22 mouse cellular contexts compared by ENCODE assay signal in genomic region chr4:148341531-148342157, GRCm38 (mm10). TPM values are rescaled to one million over a fixed set of nuclear protein-coding genes. Genes with fewer than 3 reads are reported as not detected.
DNase-seq lines count a peak whose midpoint lies in the region; ATAC-seq lines count a peak whose summit lies in the region.
"Had no signal": no experiment of that assay in that cellular context is flagged by ENCODE, and none has a peak within 500 bp of the region (broad histone marks: within the 10 kb centered on the region; RNA-seq: fewer than 3 reads in every experiment).

No protein-coding gene starts in this region.

- 84% methylated on average over 8 of the region's 8 CpGs for WGBS in midbrain, embryonic 11.5 days
- 81% methylated on average over 8 of the region's 8 CpGs for WGBS in midbrain, embryonic 16.5 days

- no peak overlapping the region for H3K27ac ChIP-seq in midbrain, embryonic 11.5 days (ENCODE audit: low read depth, low read length)
- no peak overlapping the region for H3K27ac ChIP-seq in midbrain, embryonic 16.5 days (ENCODE audit: low read length)

- no peak overlapping the region for H3K4me3 ChIP-seq in midbrain, embryonic 11.5 days (ENCODE audit: low read depth, low read length)
- no peak overlapping the region for H3K4me3 ChIP-seq in midbrain, embryonic 16.5 days (ENCODE audit: low read depth, low read length)

- no peak overlapping the region for H3K4me2 ChIP-seq in midbrain, embryonic 11.5 days
- H3K4me2 ChIP-seq in midbrain, embryonic 16.5 days (ENCODE audit: low read length) = no peak overlapping the region

- DNase-seq in cerebellum, postnatal 10 days = peak; percentile 77 to 82
- DNase-seq in cerebellum, adult 11 months = no peak
- peak; percentile 66 to 68 for DNase-seq in cerebellum, postnatal 14 days
- no peak for DNase-seq in cerebellum, adult 11-12 months
- DNase-seq in left cerebral cortex, postnatal 4 days = peak; percentile 50
- DNase-seq in left cerebral cortex, adult 8-10 months (ENCODE audit: low spot score in 2 of 2) = no peak
- DNase-seq in midbrain, embryonic 11.5 days (ENCODE audit: low spot score, missing footprints) = peak; percentile 65
- DNase-seq: adrenal gland, adult 2 months; adrenal gland, adult 8-10 months; adrenal gland, postnatal 10 days; adrenal gland, postnatal 14 days; adrenal gland, postnatal 36 days; B cell, adult 2 months; cerebellum, adult 18-20 months; cerebellum, adult 2 months had no signal

- H3K27me3 ChIP-seq in midbrain, embryonic 11.5 days (ENCODE audit: control insufficient read depth, insufficient read depth, low read length) = no peaks in the 10 kb centered on the region
- no peaks in the 10 kb centered on the region for H3K27me3 ChIP-seq in midbrain, embryonic 16.5 days (ENCODE audit: control insufficient read depth, insufficient read depth, low read depth, low read length)
- H3K27me3 ChIP-seq: Patski had no signal

- intact Hi-C loops in left cerebral cortex, postnatal 4 days (cut with DNase I) = no loop called here

- H3K9ac ChIP-seq in midbrain, embryonic 11.5 days (ENCODE audit: low read length) = no peak overlapping the region
- H3K9ac ChIP-seq in midbrain, embryonic 16.5 days (ENCODE audit: low read depth, low read length) = no peak overlapping the region

- H3K9me3 ChIP-seq in midbrain, embryonic 11.5 days (ENCODE audit: control insufficient read depth, low read length) = no peaks in the 10 kb centered on the region
- H3K9me3 ChIP-seq in midbrain, embryonic 16.5 days (replicated peaks; ENCODE audit: control insufficient read depth, low read length, poor library complexity, severe bottlenecking) = no peaks in the 10 kb centered on the region
- H3K9me3 ChIP-seq: G1E had no signal

- H3K4me1 ChIP-seq in midbrain, embryonic 11.5 days (ENCODE audit: control insufficient read depth, insufficient read depth, low read length) = no peaks in the 10 kb centered on the region
- 0 out of 2 replicates have a peak, but pooled peaks cover 3% of the 10 kb centered on the region for H3K4me1 ChIP-seq in midbrain, embryonic 16.5 days (ENCODE audit: control insufficient read depth, insufficient read depth, low read length)

- no peaks in the 10 kb centered on the region for H3K36me3 ChIP-seq in midbrain, embryonic 11.5 days (ENCODE audit: control insufficient read depth, insufficient read depth, low read length)
- H3K36me3 ChIP-seq in midbrain, embryonic 16.5 days (ENCODE audit: control insufficient read depth, insufficient read depth, low read length) = no peaks in the 10 kb centered on the region
- H3K36me3 ChIP-seq: G1E had no signal

- ATAC-seq in midbrain, embryonic 11.5 days (ENCODE audit: low FRiP score) = no peak
- no peak for ATAC-seq in midbrain, embryonic 16.5 days
- ATAC-seq: activated CD4-positive, CD25-positive, alpha-beta regulatory T cell, adult 4 months; CD4-positive, CD25-positive, alpha-beta regulatory T cell, adult 4 months; Patski had no signal

RNA-seq across cellular contexts. Expression of gene Disp3, which starts 53.9 kb away (rescaled TPM):
- total RNA-seq in left cerebral cortex, postnatal 4 days (2021) = 10 to 100 TPM; 12.9 to 18.3 TPM
- 10 to 100 TPM; 23.4 to 28.3 (median 26.2) TPM for total RNA-seq in left cerebral cortex, adult 8-10 months (2022)
- 2.5 and 2.9 TPM in 2 replicates for polyA plus RNA-seq in midbrain, embryonic 11.5 days (2014; fragmentation: Nextera tagmentation; extraction: Ambion mirVana)
- 12.4 and 12.7 TPM in 2 replicates for polyA plus RNA-seq in midbrain, embryonic 16.5 days (2015; fragmentation: Nextera tagmentation; extraction: Ambion mirVana)
- total RNA-seq: CH12.LX, G1E, MEL had no signal
- polyA plus RNA-seq: activated CD4-positive, CD25-positive, alpha-beta regulatory T cell, adult 4 months; CD4-positive, CD25-positive, alpha-beta regulatory T cell, adult 4 months had no signal

Comparison
In these comparisons a context has a peak if more than half of its experiments do, and no peak if none do; other contexts are left out.
1. DNase-seq: peak in cerebellum, postnatal 10 days (2 of 2), cerebellum, postnatal 14 days (2 of 2), left cerebral cortex, postnatal 4 days (single experiment) and midbrain, embryonic 11.5 days (single experiment); none in cerebellum, adult 11 months (single experiment), cerebellum, adult 11-12 months (single experiment) and left cerebral cortex, adult 8-10 months (0 of 2).